Mouse (Mus musculus): ENCODE results near the gene Tbcc. TPM values are rescaled to one million over a fixed set of nuclear protein-coding genes. Genes with fewer than 3 reads are reported as not detected.

Gene Tbcc
- polyA plus RNA-seq, 1 experiment: 10.8 TPM

GRCm38 (mm10) chr17:46881728-46882127 is 8.8 kb upstream of the Tbcc start:
- Histone ChIP-seq H3K9ac (ENCODE audit: low read depth, poor library complexity, severe bottlenecking) (no peak overlapping the region), H3K4me3 (ENCODE audit: low read depth, low read length) (no peak overlapping the region), H3K27ac (ENCODE audit: insufficient read depth, low read length) (no peak overlapping the region), H3K4me1 (ENCODE audit: control insufficient read depth, insufficient read depth, low read length) (peaks cover 6% of the 10 kb centered on the region), H3K9me3 (replicated peaks; ENCODE audit: control insufficient read depth, insufficient read depth, low read length, poor library complexity, severe bottlenecking) (no peaks in the 10 kb centered on the region), H3K27me3 (ENCODE audit: control insufficient read depth, insufficient read depth, low read length, poor library complexity, severe bottlenecking) (no peaks in the 10 kb centered on the region), H3K36me3 (ENCODE audit: control insufficient read depth, insufficient read depth, low read length, poor library complexity, severe bottlenecking) (no peaks in the 10 kb centered on the region)
- no peak for TF ChIP-seq EP300 (IDR thresholded peaks at IDR 0.05; ENCODE audit: insufficient read depth, low read depth, low read length)
- no peak for TF ChIP-seq CTCF (IDR thresholded peaks at IDR 0.05; ENCODE audit: low read depth, low read length)
- no peak for TF ChIP-seq POLR2A (IDR thresholded peaks at IDR 0.05; ENCODE audit: insufficient read depth, low read length)

DNA sequence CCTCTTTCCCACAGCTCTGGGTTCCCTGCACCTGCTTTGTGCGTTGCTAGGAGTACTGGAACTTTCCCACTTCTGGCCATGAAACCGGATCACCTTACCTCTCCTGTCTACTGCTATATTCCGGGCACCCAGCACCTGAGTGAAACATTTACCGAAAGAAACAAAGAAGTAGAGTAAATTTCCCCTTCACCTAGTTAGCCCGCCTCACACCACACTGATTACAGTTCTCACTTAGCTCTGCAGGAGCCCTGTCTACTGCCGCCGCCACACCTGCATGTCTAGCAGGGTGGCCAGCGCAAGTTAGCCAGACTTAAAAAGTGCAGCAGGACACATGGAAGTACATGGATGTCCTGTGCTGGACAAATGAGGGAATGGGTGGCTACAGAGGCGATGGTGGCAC is 7.4 kb upstream of the Tbcc start:
- TF ChIP-seq POLR2A (IDR thresholded peaks at IDR 0.05; ENCODE audit: insufficient read depth, low read length) (no peak), CTCF (IDR thresholded peaks at IDR 0.05; ENCODE audit: low read depth, low read length) (no peak), EP300 (IDR thresholded peaks at IDR 0.05; ENCODE audit: insufficient read depth, low read depth, low read length) (no peak)
- Histone ChIP-seq H3K36me3 (ENCODE audit: control insufficient read depth, insufficient read depth, low read length, poor library complexity, severe bottlenecking) (no peaks in the 10 kb centered on the region), H3K9ac (ENCODE audit: low read depth, poor library complexity, severe bottlenecking) (no peak overlapping the region), H3K9me3 (replicated peaks; ENCODE audit: control insufficient read depth, insufficient read depth, low read length, poor library complexity, severe bottlenecking) (no peaks in the 10 kb centered on the region), H3K27ac (ENCODE audit: insufficient read depth, low read length) (no peak overlapping the region), H3K27me3 (ENCODE audit: control insufficient read depth, insufficient read depth, low read length, poor library complexity, severe bottlenecking) (no peaks in the 10 kb centered on the region), H3K4me3 (ENCODE audit: low read depth, low read length) (no peak overlapping the region), H3K4me1 (ENCODE audit: control insufficient read depth, insufficient read depth, low read length) (peaks cover 6% of the 10 kb centered on the region)

- no peaks in the 10 kb centered on the region for H3K9me3 ChIP-seq (replicated peaks; ENCODE audit: control insufficient read depth, insufficient read depth, low read length, poor library complexity, severe bottlenecking)
- peaks cover 6% of the 10 kb centered on the region for H3K4me1 ChIP-seq (ENCODE audit: control insufficient read depth, insufficient read depth, low read length)
- no peak overlapping the region for H3K9ac ChIP-seq (ENCODE audit: low read depth, poor library complexity, severe bottlenecking)
- H3K36me3 ChIP-seq (ENCODE audit: control insufficient read depth, insufficient read depth, low read length, poor library complexity, severe bottlenecking): no peaks in the 10 kb centered on the region
- no peak for TF ChIP-seq POLR2A (IDR thresholded peaks at IDR 0.05; ENCODE audit: insufficient read depth, low read length)
- no peak for TF ChIP-seq CTCF (IDR thresholded peaks at IDR 0.05; ENCODE audit: low read depth, low read length)
- no peak for TF ChIP-seq EP300 (IDR thresholded peaks at IDR 0.05; ENCODE audit: insufficient read depth, low read depth, low read length)
- H3K4me3 ChIP-seq (ENCODE audit: low read depth, low read length): no peak overlapping the region
- H3K27ac ChIP-seq (ENCODE audit: insufficient read depth, low read length): no peak overlapping the region
- no peaks in the 10 kb centered on the region for H3K27me3 ChIP-seq (ENCODE audit: control insufficient read depth, insufficient read depth, low read length, poor library complexity, severe bottlenecking)
These were observed 5.7 kb upstream of the Tbcc start for GRCm38 (mm10) chr17:46884766-46885165.

- Histone ChIP-seq H3K27ac (ENCODE audit: insufficient read depth, low read length) (peak overlapping the region; percentile 76), H3K27me3 (ENCODE audit: control insufficient read depth, insufficient read depth, low read length, poor library complexity, severe bottlenecking) (no peaks in the 10 kb centered on the region), H3K9ac (ENCODE audit: low read depth, poor library complexity, severe bottlenecking) (no peak overlapping the region)
These were observed 5.1 kb upstream of the Tbcc start for GRCm38 (mm10) chr17:46885218-46885909.

DNA sequence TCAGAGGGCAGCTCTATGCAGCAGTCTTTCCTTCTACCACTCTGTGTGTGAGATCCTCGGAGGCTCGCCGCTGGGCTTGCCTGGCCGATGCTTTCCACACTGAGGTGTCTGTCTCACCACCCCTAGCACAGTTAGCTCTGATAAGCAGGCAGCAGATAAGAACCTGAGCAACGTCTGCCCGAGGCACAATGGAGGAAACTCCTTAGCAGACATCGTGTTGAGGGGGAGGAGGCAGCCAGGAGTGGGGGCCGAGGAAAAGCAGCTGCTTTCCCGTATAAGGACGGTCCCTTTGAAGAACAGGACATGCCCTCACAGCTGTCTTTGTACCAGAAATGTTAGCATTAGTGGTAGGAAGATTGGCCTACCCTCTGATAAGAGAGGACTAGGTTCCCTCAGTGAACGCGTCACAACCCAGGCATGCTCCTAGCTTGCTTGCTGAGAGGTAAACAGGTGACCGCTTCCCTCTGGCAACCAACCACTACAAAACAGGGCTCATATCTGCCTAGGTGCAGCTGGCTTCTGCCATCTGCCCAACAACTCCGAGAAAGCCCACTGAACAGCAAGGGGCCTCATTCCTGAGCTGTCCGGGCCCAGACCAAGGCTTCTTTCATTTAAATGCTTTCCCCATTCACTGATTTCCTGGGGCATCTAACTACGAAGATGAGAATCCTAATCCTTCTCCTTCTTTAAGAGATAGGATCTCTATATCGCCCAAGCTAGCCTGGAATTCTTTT is 4.4 kb upstream of the Tbcc start:
- Histone ChIP-seq H3K36me3 (ENCODE audit: control insufficient read depth, insufficient read depth, low read length, poor library complexity, severe bottlenecking) (no peaks in the 10 kb centered on the region), H3K4me1 (ENCODE audit: control insufficient read depth, insufficient read depth, low read length) (peaks cover 6% of the 10 kb centered on the region), H3K27me3 (ENCODE audit: control insufficient read depth, insufficient read depth, low read length, poor library complexity, severe bottlenecking) (no peaks in the 10 kb centered on the region), H3K4me3 (ENCODE audit: low read depth, low read length) (no peak overlapping the region), H3K27ac (ENCODE audit: insufficient read depth, low read length) (peak overlapping the region; percentile 76), H3K9me3 (replicated peaks; ENCODE audit: control insufficient read depth, insufficient read depth, low read length, poor library complexity, severe bottlenecking) (no peaks in the 10 kb centered on the region), H3K9ac (ENCODE audit: low read depth, poor library complexity, severe bottlenecking) (no peak overlapping the region)
- TF ChIP-seq POLR2A (IDR thresholded peaks at IDR 0.05; ENCODE audit: insufficient read depth, low read length) (no peak), EP300 (IDR thresholded peaks at IDR 0.05; ENCODE audit: insufficient read depth, low read depth, low read length) (no peak), CTCF (IDR thresholded peaks at IDR 0.05; ENCODE audit: low read depth, low read length) (no peak)

More at GRCm38 (mm10) chr17:46885218-46885909, 5.1 kb upstream of the Tbcc start:
- Histone ChIP-seq H3K36me3 (ENCODE audit: control insufficient read depth, insufficient read depth, low read length, poor library complexity, severe bottlenecking) (no peaks in the 10 kb centered on the region), H3K4me1 (ENCODE audit: control insufficient read depth, insufficient read depth, low read length) (peaks cover 6% of the 10 kb centered on the region), H3K9me3 (replicated peaks; ENCODE audit: control insufficient read depth, insufficient read depth, low read length, poor library complexity, severe bottlenecking) (no peaks in the 10 kb centered on the region), H3K4me3 (ENCODE audit: low read depth, low read length) (no peak overlapping the region)
- TF ChIP-seq CTCF (IDR thresholded peaks at IDR 0.05; ENCODE audit: low read depth, low read length) (no peak), POLR2A (IDR thresholded peaks at IDR 0.05; ENCODE audit: insufficient read depth, low read length) (no peak)
